Mouse (Mus musculus) bone marrow, adult 2 months (tissue): ENCODE data around the gene Glipr2. TPM values are rescaled to one million over a fixed set of nuclear protein-coding genes. Genes with fewer than 3 reads are reported as not detected.

ENCODE experiments used
- H3K27ac ChIP-seq: fragments of 200-500 bp; 2 replicates; pipeline ENCODE4 v1.5.1; 2012; ENCODE audit warnings: low read depth, mild to moderate bottlenecking, control low read depth, inconsistent platforms, low read length; ENCODE audit not compliant: control insufficient read depth, poor library complexity, insufficient read depth
- H3K4me1 ChIP-seq: fragments of 200-500 bp; 2 replicates; pipeline ENCODE4 v1.6.1; 2011; ENCODE audit warnings: low read length; ENCODE audit not compliant: control insufficient read depth, insufficient read depth
- H3K4me3 ChIP-seq: fragments of 200-500 bp; replicated peaks from 2 replicates; pipeline ENCODE3; 2011; ENCODE audit warnings: mild to moderate bottlenecking, low read depth, low read length, control low read depth; ENCODE audit not compliant: control insufficient read depth
- CTCF ChIP-seq: fragments of 200-500 bp; IDR thresholded peaks from 2 replicates; pipeline ENCODE4 v1.5.1; 2011; ENCODE audit warnings: low read length, control low read depth; ENCODE audit not compliant: control insufficient read depth, insufficient read depth
- POLR2A ChIP-seq: fragments of 200-500 bp; IDR thresholded peaks from 2 replicates; pipeline ENCODE4 v1.6.1; 2011; ENCODE audit warnings: low read depth, mild to moderate bottlenecking, control low read depth, low read length, borderline replicate concordance; ENCODE audit not compliant: control insufficient read depth
- WGBS: fragments of 180-500 bp; shearing (Covaris S2); methylation state at CpG from one replicate; pipeline ENCODE4 v1.1.7; 2018; 5-methylcytosine and 5-hydroxymethylcytosine counted together
- polyA plus RNA-seq: library from polyadenylated mRNA; stranded (reverse); fragments of >200 nt; gene quantifications from 2 replicates; pipeline ENCODE4 v1.2.4, GENCODE M21; 2011; ENCODE audit warnings: low replicate concordance; ENCODE audit not compliant: missing spikeins, insufficient read depth, insufficient read length

Glipr2 gene
- polyA plus RNA-seq, 1 experiment: 49.7 TPM

DNA sequence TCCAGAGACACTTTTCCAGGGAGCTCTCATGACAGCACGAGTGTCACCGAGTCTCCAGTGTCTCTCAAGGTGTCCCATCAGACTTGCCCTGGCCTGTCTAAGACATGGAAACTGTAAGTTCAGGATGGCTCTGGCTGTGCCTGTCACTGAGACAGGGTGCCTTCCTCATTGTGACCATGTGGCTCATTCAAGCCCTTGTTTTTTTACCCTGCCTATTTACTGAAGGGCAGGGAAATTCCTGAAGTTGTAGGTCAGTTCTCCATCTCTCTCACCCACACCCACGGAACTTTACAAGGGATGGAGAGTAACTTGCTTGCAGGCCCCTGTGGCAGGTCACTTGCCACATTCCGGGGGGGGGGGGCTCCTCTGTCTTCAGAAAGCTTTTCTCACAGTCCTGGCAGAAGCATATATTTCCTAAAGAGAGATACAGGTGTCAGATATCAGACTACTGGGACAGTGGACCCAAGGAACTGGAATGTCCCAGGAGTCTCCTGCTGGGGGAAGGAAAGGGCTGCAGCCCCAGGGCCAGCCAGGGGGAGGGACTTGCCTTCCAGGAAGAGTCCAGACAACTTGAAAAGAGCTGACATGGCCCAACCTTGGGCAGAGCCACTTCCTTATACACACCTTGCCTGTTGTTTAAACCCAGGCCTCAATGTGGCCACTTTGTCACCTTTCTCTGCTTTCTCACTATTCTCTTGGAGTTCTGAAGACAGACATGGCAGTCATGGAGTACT lies 7.9 kb downstream of the Glipr2 start:
- peak overlapping the region; percentile 87 for H3K27ac ChIP-seq
- H3K4me1 ChIP-seq: peaks cover 17% of the 10 kb centered on the region
- TF ChIP-seq CTCF (no peak), POLR2A (no peak)
- WGBS: 44% methylated on average over 4 of the region's 4 CpGs
- no peak overlapping the region for H3K4me3 ChIP-seq

DNA sequence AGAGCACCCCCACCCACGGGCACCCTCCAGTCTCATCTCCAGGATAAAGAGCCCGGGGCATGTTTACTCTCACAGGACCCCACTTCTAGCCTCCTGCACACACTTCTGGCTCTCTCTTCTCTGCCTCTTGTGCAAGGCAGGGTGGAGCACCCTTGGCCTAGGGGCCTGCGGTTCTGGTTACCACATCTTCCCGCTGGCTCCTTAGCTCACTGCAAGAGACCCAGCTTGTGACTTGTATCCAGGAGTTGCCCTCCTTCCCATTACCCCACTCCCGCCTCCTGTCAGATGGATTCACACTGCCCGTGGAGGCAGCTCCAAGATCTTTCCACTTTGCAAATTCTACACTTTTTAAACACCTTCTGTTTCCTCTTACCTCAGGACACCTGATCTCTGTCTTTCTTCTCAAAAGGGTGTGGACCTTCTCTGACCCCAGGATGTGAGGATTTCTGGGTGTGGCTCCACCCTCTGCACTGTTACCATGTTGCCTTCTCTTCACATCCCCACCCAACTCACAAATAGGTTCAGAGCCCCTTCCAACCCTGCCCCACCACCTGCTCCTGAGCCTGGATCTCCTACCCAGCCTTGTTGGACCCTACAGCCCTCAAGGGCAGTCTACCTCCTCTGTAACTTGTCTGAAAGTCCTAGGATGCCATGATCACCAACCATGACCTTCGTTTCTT lies 8.8 kb downstream of the Glipr2 start:
- peak overlapping the region; percentile 87 for H3K27ac ChIP-seq

DNA sequence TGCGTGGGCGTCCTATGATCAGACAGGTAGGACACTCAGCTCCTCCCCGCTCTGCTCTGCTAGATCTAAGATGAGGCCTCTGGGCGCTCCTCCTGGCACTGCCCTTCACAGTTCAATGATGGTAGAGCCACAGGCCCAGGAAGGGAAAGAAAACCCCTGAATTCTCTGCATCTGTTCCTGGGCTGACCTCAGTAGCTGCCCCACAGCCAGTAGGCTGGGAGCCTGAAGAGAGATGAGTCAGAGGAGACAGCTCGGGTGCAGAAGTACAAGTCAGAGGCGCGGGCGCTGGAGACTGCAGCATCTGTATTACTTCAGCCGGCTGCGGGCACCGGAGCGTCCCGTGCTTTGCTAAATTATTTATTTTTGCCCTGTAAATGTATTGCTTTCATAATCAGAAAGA lies 11.4 kb downstream of the Glipr2 start:
- H3K27ac ChIP-seq: no peak overlapping the region
- no peak for TF ChIP-seq CTCF
- TF ChIP-seq POLR2A: no peak
- WGBS: 89% methylated on average over 13 of the region's 13 CpGs
- peaks cover 29% of the 10 kb centered on the region for H3K4me1 ChIP-seq
- no peak overlapping the region for H3K4me3 ChIP-seq

More for the DNA sequence above, 8.8 kb downstream of the Glipr2 start:
- TF ChIP-seq POLR2A (no peak), CTCF (no peak)
- H3K4me3 ChIP-seq: no peak overlapping the region
- H3K4me1 ChIP-seq: peaks cover 20% of the 10 kb centered on the region
- 40% methylated on average over 7 of the region's 7 CpGs for WGBS

DNA sequence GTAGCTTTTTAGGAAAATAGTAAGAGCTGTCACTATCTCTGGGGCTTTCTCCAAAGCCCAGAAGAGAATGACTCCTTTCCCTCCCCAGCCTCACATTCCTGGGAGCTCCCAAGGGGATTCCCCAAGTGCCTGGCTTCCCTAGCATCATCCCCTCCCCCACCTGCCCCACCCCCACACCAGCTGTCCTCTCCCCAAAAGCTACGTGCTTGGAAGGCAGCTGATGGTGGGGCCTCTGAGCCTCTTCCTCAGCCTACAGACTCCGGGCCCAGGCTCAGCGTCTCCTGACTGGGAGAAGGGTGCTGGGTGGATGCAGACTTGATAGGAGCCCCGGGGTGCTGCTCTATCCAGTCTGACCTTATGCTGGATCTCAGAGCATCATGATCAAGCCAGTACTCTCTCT lies 12.2 kb downstream of the Glipr2 start:
- no peak overlapping the region for H3K27ac ChIP-seq
- no peak for TF ChIP-seq CTCF
- WGBS: 71% methylated on average over 4 of the region's 4 CpGs
- H3K4me1 ChIP-seq: peaks cover 29% of the 10 kb centered on the region
- H3K4me3 ChIP-seq: no peak overlapping the region

DNA sequence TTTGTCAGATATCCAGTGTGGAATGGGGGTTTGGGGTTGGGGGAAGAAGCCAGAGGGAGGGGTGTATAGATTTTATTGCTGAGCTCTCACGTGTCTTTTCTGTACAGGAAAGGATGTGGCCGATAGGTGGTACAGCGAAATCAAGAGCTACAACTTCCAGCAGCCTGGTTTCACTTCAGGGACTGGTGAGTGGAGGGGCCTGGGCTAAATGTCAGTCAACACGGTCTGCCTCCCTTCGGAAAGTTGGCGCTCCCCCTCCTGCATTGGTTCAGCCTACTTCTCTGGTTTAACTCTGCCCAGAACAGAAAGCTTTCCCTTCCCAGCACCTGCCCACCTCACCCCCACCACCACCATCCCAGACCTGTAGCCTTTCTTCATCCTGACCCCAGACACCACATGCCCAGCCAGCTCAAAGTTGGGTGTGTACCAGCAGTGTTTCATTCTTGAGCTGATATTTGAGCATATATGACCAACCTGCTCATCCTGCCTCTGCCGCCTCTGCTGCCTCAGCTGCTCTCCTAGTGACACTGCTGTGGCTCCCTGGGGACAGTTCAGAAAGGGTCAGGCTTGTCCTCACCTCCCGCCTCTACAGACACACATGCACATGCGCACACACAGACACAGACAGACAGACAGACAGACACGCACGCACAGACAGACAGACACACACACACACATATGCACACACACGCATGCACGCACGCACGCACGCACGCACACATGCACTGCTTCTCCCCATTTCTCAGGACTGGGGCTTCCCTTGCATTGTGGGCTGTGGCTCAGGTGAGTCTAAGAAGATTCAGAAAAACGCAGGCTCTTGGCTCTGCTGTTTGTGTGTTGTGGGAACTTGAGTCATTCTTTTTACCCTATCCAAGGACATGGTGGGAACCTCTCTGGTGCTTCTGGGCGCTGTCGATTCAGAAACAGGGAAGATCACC lies 13.5 kb downstream of the Glipr2 start:
- 69% methylated on average over 20 of the region's 20 CpGs for WGBS
- TF ChIP-seq POLR2A (no peak), CTCF (no peak)
- H3K4me1 ChIP-seq: peaks cover 29% of the 10 kb centered on the region

DNA sequence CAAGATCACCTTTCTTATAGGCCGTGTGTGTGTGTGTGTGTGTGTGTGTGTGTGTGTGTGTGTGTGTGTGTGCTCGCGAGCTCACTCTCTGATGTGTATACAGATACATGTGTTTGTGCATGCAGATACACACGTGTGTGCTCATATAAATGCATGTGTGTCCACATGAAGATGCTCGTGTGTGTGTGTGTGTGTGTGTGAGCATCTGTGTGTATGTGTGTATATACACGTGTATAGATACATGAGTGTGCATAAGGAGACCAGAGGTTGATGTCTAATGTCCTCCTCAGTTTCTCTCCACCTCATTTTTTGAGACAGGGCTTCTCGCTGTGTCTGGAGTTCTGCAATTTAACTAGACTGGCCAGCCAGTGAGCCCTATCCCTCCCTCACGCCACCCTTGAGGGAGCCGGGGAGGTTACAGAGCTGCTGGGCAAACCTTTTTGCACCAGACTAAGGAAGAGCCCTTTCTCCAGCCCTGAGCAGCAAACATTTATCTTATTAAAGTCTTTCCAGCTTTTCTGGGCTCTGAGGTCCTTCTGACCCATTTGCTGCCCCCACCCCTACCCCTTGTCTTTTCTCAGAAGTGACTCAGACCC lies 14.4 kb downstream of the Glipr2 start:
- TF ChIP-seq CTCF (no peak), POLR2A (no peak)
- Histone ChIP-seq H3K4me1 (peaks cover 23% of the 10 kb centered on the region), H3K27ac (peak overlapping the region; percentile 90), H3K4me3 (no peak overlapping the region)
- 38% methylated on average over 9 of the region's 9 CpGs for WGBS

More for the DNA sequence above, 13.5 kb downstream of the Glipr2 start:
- Histone ChIP-seq H3K4me3 (no peak overlapping the region), H3K27ac (peak overlapping the region; percentile 2)

DNA sequence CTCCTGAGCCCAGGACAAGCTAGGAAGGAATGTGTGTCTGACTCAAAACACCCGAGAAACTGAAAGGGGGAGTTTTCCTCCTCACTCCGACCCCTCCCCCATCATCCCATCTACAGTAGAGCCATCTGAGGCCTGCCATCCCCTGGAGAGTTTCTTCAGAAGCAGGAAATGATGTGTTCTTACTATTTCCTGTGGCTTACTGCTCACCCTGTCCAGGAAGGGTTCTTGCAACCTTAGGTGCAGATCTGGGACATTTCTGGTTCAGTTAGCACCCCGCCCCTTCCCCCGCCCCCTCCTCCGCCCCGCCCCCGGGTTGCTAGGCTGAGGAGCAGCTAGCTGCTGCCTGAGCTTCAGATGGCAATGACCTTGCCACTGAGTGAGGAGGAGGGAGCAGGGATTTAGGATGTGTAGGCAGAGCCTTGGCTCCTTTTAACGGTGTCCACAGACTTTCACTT lies 15.0 kb downstream of the Glipr2 start:
- H3K4me1 ChIP-seq: peaks cover 21% of the 10 kb centered on the region

DNA sequence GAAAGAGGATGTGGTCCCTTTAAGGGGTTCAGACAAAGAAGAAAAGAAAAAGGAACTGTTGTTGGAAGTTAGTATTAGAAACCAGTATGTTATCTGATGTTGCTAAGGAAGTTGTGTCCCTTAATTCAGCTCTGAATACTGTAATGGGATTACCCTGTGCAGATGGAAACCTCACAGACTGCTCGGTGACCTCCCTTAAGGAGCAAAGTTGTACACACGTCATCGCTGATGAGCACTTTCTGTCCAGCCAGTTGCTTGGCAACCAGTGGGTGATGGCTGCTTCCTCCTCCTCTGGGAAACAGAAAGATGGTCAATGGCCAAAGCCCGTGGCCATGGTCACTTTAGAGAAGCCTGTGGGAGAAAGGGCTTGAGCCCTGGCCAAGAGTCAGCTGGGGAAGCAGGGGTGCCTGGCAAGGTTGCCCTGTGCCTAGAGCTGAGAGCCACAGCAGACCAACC lies 16.4 kb downstream of the Glipr2 start:
- H3K4me1 ChIP-seq: peaks cover 21% of the 10 kb centered on the region
- peak overlapping the region; percentile 81 for H3K27ac ChIP-seq
- TF ChIP-seq CTCF: no peak
- no peak for TF ChIP-seq POLR2A
- peak overlapping the region; percentile 54 for H3K4me3 ChIP-seq
- WGBS: 4% methylated on average over 4 of the region's 4 CpGs

More for the DNA sequence above, 15.0 kb downstream of the Glipr2 start:
- TF ChIP-seq CTCF (no peak), POLR2A (no peak)
- peak overlapping the region; percentile 90 for H3K27ac ChIP-seq
- WGBS: 0% methylated on average over 8 of the region's 8 CpGs
- H3K4me3 ChIP-seq: no peak overlapping the region
